Mouse (Mus musculus): ENCODE data around the gene Imp4. TPM values are rescaled to one million over a fixed set of nuclear protein-coding genes. Genes with fewer than 3 reads are reported as not detected.

Gene Imp4
- total RNA-seq (2018; cell fraction: chromatin; rRNA removed), result 10 to 100 TPM in 23 of 26 experiments, 1 to 10 TPM in 3; 8.6 to 34.8 (median 20.0) TPM
- 10 to 100 TPM; 19.7 to 39.7 (median 30.6) TPM for total RNA-seq (2018; cell fraction: cytosol; rRNA removed)
- 10 to 100 TPM; 12.2 to 31.7 (median 17.3) TPM for total RNA-seq (2018; cell fraction: nucleus; rRNA removed)
- 28.5 to 54.8 TPM (median 40.6 TPM) in 3 replicates for polyA plus RNA-seq (2018)

GRCm38 (mm10) chr1:34439215-34439960 lies at the start of gene Imp4, which contains the start of gene Ccdc115:
Imp4 (plus strand) TSS chr1:34439851.
Ccdc115 (minus strand) TSS chr1:34439672.
- peaks cover 32% of the 10 kb centered on the region for H3K36me3 ChIP-seq (ENCODE audit: inconsistent target)
- peak within 1 kb of the TSS; percentile 92 for H3K27ac ChIP-seq
- under 1% methylated on average over 47 of the region's 48 CpGs for WGBS (ENCODE audit: missing documents)
- peaks cover 40% of the 10 kb centered on the region for H3K79me2 ChIP-seq (ENCODE audit: inconsistent target)
- peak within 1 kb of the TSS; percentile 75 for H3K4me3 ChIP-seq (ENCODE audit: inconsistent target)

GRCm38 (mm10) chr1:34396321-34396720 lies 43.3 kb upstream of the Imp4 start:
- Histone ChIP-seq H3K4me3 (ENCODE audit: inconsistent target) (no peak overlapping the region), H3K79me2 (ENCODE audit: inconsistent target) (no peaks in the 10 kb centered on the region), H3K36me3 (ENCODE audit: inconsistent target) (no peaks in the 10 kb centered on the region), H3K27ac (no peak overlapping the region)
- 99% methylated on average over 4 of the region's 4 CpGs for WGBS (ENCODE audit: missing documents)

GRCm38 (mm10) chr1:34399182-34399953 lies 40.3 kb upstream of the Imp4 start:
- no peak overlapping the region for H3K27ac ChIP-seq
- no peaks in the 10 kb centered on the region for H3K36me3 ChIP-seq (ENCODE audit: inconsistent target)
- no peaks in the 10 kb centered on the region for H3K79me2 ChIP-seq (ENCODE audit: inconsistent target)
- WGBS (ENCODE audit: missing documents), result 85% methylated on average over 10 of the region's 11 CpGs
- H3K4me3 ChIP-seq (ENCODE audit: inconsistent target), result no peak overlapping the region

- Histone ChIP-seq H3K79me2 (ENCODE audit: inconsistent target) (no peaks in the 10 kb centered on the region), H3K27ac (no peak overlapping the region), H3K4me3 (ENCODE audit: inconsistent target) (no peak overlapping the region), H3K36me3 (ENCODE audit: inconsistent target) (peaks cover 26% of the 10 kb centered on the region)
- 93% methylated on average over 2 of the region's 2 CpGs for WGBS (ENCODE audit: missing documents)
Measured at GRCm38 (mm10) chr1:34428466-34428865, 11.2 kb upstream of the Imp4 start.

GRCm38 (mm10) chr1:34429281-34429680 lies 10.4 kb upstream of the Imp4 start:
- Histone ChIP-seq H3K27ac (no peak overlapping the region), H3K36me3 (ENCODE audit: inconsistent target) (peaks cover 26% of the 10 kb centered on the region), H3K4me3 (ENCODE audit: inconsistent target) (no peak overlapping the region), H3K79me2 (ENCODE audit: inconsistent target) (no peaks in the 10 kb centered on the region)
- 100% methylated on average over 4 of the region's 4 CpGs for WGBS (ENCODE audit: missing documents)

- H3K4me3 ChIP-seq (ENCODE audit: inconsistent target), result no peak overlapping the region
- H3K36me3 ChIP-seq (ENCODE audit: inconsistent target), result peaks cover 26% of the 10 kb centered on the region
- H3K79me2 ChIP-seq (ENCODE audit: inconsistent target), result no peaks in the 10 kb centered on the region
- WGBS (ENCODE audit: missing documents), result 100% methylated on average over 3 of the region's 3 CpGs
- H3K27ac ChIP-seq, result no peak overlapping the region
Measured at GRCm38 (mm10) chr1:34430981-34431380, 8.7 kb upstream of the Imp4 start.

GRCm38 (mm10) chr1:34431431-34431830 lies 8.2 kb upstream of the Imp4 start:
- Histone ChIP-seq H3K4me3 (ENCODE audit: inconsistent target) (no peak overlapping the region), H3K36me3 (ENCODE audit: inconsistent target) (peaks cover 26% of the 10 kb centered on the region), H3K79me2 (ENCODE audit: inconsistent target) (no peaks in the 10 kb centered on the region), H3K27ac (no peak overlapping the region)
- WGBS (ENCODE audit: missing documents), result 97% methylated on average over 9 of the region's 9 CpGs

- Histone ChIP-seq H3K79me2 (ENCODE audit: inconsistent target) (no peaks in the 10 kb centered on the region), H3K4me3 (ENCODE audit: inconsistent target) (peak overlapping the region; percentile 50), H3K27ac (peak overlapping the region; percentile 82), H3K36me3 (ENCODE audit: inconsistent target) (peaks cover 34% of the 10 kb centered on the region)
- 75% methylated on average over 13 of the region's 13 CpGs for WGBS (ENCODE audit: missing documents)
Measured at GRCm38 (mm10) chr1:34432411-34432775, 7.3 kb upstream of the Imp4 start.

- Histone ChIP-seq H3K27ac (peak overlapping the region; percentile 82), H3K79me2 (ENCODE audit: inconsistent target) (peaks cover 4% of the 10 kb centered on the region), H3K4me3 (ENCODE audit: inconsistent target) (peak overlapping the region; percentile 50), H3K36me3 (ENCODE audit: inconsistent target) (peaks cover 39% of the 10 kb centered on the region)
- 25% methylated on average over 34 of the region's 35 CpGs for WGBS (ENCODE audit: missing documents)
Measured at GRCm38 (mm10) chr1:34432776-34433481, 6.7 kb upstream of the Imp4 start.

GRCm38 (mm10) chr1:34433891-34434521 lies 5.6 kb upstream of the Imp4 start:
- 6% methylated on average over 19 of the region's 19 CpGs for WGBS (ENCODE audit: missing documents)
- H3K36me3 ChIP-seq (ENCODE audit: inconsistent target), result peaks cover 39% of the 10 kb centered on the region
- peak overlapping the region; percentile 82 for H3K27ac ChIP-seq
- peaks cover 15% of the 10 kb centered on the region for H3K79me2 ChIP-seq (ENCODE audit: inconsistent target)
- peak overlapping the region; percentile 50 for H3K4me3 ChIP-seq (ENCODE audit: inconsistent target)

GRCm38 (mm10) chr1:34434660-34435160 lies 4.9 kb upstream of the Imp4 start:
- H3K79me2 ChIP-seq (ENCODE audit: inconsistent target), result peaks cover 16% of the 10 kb centered on the region
- H3K27ac ChIP-seq, result peak overlapping the region; percentile 82
- under 1% methylated on average over 30 of the region's 30 CpGs for WGBS (ENCODE audit: missing documents)
- H3K36me3 ChIP-seq (ENCODE audit: inconsistent target), result peaks cover 38% of the 10 kb centered on the region
- H3K4me3 ChIP-seq (ENCODE audit: inconsistent target), result peak overlapping the region; percentile 50

GRCm38 (mm10) chr1:34435371-34436120 lies 4.1 kb upstream of the Imp4 start:
- Histone ChIP-seq H3K36me3 (ENCODE audit: inconsistent target) (peaks cover 30% of the 10 kb centered on the region), H3K27ac (peak overlapping the region; percentile 82), H3K4me3 (ENCODE audit: inconsistent target) (peak overlapping the region; percentile 50; the same call in 1 of the 2 replicates), H3K79me2 (ENCODE audit: inconsistent target) (peaks cover 24% of the 10 kb centered on the region)
- 65% methylated on average over 8 of the region's 8 CpGs for WGBS (ENCODE audit: missing documents)

- Histone ChIP-seq H3K36me3 (ENCODE audit: inconsistent target) (peaks cover 22% of the 10 kb centered on the region), H3K27ac (no peak overlapping the region), H3K79me2 (ENCODE audit: inconsistent target) (peaks cover 32% of the 10 kb centered on the region), H3K4me3 (ENCODE audit: inconsistent target) (no peak overlapping the region)
- 91% methylated on average over 3 of the region's 3 CpGs for WGBS (ENCODE audit: missing documents)
Measured at GRCm38 (mm10) chr1:34436374-34436773, 3.3 kb upstream of the Imp4 start.
